Mouse (Mus musculus) liver, adult 2 months (tissue): ENCODE data around the gene Atxn10. TPM values are rescaled to one million over a fixed set of nuclear protein-coding genes. Genes with fewer than 3 reads are reported as not detected.

ENCODE experiments used
- DNase-seq: peaks from one replicate; pipeline ENCODE4 v3.0.0-alpha.2; 2011; ENCODE audit warnings: low read depth, low spot score; ENCODE audit errors: extremely low read depth
- H3K27ac ChIP-seq: fragments of 200-500 bp; replicated peaks from 2 replicates; pipeline ENCODE4 v1.5.1; 2012; ENCODE audit warnings: low read depth, mild to moderate bottlenecking, control low read depth, inconsistent platforms, low read length; ENCODE audit not compliant: insufficient read depth
- H3K27me3 ChIP-seq: fragments of 200-500 bp; 2 replicates; pipeline ENCODE4 v1.6.1; 2012; ENCODE audit warnings: mild to moderate bottlenecking, moderate library complexity, low read length, inconsistent platforms; ENCODE audit not compliant: control insufficient read depth, insufficient read depth
- H3K36me3 ChIP-seq: fragments of 200-500 bp; 2 replicates; pipeline ENCODE4 v1.6.1; 2012; ENCODE audit warnings: low read length, inconsistent platforms; ENCODE audit not compliant: control insufficient read depth, insufficient read depth
- H3K4me1 ChIP-seq: fragments of 200-500 bp; 2 replicates; pipeline ENCODE4 v1.6.1; 2011; ENCODE audit warnings: low read length; ENCODE audit not compliant: control insufficient read depth, insufficient read depth
- H3K4me3 ChIP-seq: fragments of 200-500 bp; 2 replicates; pipeline ENCODE4 v1.5.1; 2011; ENCODE audit warnings: low read depth, mild to moderate bottlenecking, control low read depth, low read length, moderate library complexity; ENCODE audit not compliant: insufficient read depth
- H3K79me2 ChIP-seq: fragments of 200-500 bp; 2 replicates; pipeline ENCODE4 v1.6.1; 2012; ENCODE audit warnings: inconsistent platforms, mild to moderate bottlenecking, low read length, moderate library complexity; ENCODE audit not compliant: control insufficient read depth, insufficient read depth
- H3K9ac ChIP-seq: fragments of 200-500 bp; 2 replicates; pipeline ENCODE4 v1.6.1; 2012; ENCODE audit warnings: low read depth, mild to moderate bottlenecking, control low read depth, inconsistent platforms, low read length
- CTCF ChIP-seq: fragments of 200-500 bp; IDR thresholded peaks from 2 replicates; pipeline ENCODE4 v1.5.1; 2011; ENCODE audit warnings: low read depth, low read length, control low read depth
- POLR2A ChIP-seq: fragments of 200-500 bp; IDR thresholded peaks from 2 replicates; pipeline ENCODE4 v1.6.1; 2011; ENCODE audit warnings: low read length, control low read depth; ENCODE audit not compliant: insufficient read depth; ENCODE audit errors: extremely low read depth
- WGBS: fragments of 180-500 bp; shearing (Covaris S2); methylation state at CpG from one replicate; pipeline ENCODE4 v1.1.7; 2018; 5-methylcytosine and 5-hydroxymethylcytosine counted together
- polyA plus RNA-seq: library from polyadenylated mRNA; depleted of rRNA; stranded (reverse); fragments of >200 nt; gene quantifications from 2 replicates; pipeline ENCODE4 v1.2.3, GENCODE M21; 2012
- total RNA-seq: library from RNA; depleted of rRNA; stranded (reverse); fragments of >200 nt; gene quantifications from 2 replicates; pipeline ENCODE4 v1.2.3, GENCODE M21; 2014

The Atxn10 gene
- total and polyA plus RNA-seq, 2 experiments: 36.8 to 41.0 TPM

DNA sequence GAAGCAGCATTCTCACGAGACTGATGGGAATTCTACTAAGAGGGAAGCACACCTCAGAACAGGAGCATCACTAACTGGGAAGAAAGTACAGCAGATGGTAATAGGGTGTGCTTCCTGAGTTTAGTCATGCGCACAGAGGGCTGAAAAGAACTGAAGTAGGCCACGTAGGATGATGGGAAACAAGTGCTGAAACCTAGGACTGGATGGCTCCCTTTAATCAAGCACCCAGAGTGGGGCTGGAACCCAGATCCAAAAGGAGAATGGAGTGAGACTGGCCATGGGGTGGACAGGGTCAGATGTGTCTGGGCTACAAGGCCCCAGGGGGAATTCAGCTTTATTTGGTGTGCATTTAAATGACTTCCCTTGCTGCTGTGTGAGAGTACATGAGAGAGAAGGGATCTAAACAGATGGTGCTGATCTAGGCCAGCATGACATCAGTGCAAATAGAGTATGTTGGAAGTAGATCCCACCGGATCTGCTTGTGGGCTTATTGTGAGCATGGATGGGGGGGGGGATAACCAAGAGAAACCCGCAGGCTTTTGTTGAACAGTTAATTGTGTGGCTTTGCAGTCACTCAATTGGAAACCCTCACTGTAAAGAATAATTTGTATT lies 130.5 kb downstream of the Atxn10 start:
- Histone ChIP-seq H3K4me1 (no peaks in the 10 kb centered on the region), H3K9ac (no peak overlapping the region), H3K27ac (no peak overlapping the region), H3K27me3 (no peaks in the 10 kb centered on the region), H3K4me3 (no peak overlapping the region), H3K36me3 (peaks cover 31% of the 10 kb centered on the region), H3K79me2 (no peaks in the 10 kb centered on the region)
- WGBS: 94% methylated on average over 5 of the region's 5 CpGs
- no peak for DNase-seq
- no peak for TF ChIP-seq CTCF
- TF ChIP-seq POLR2A: no peak

DNA sequence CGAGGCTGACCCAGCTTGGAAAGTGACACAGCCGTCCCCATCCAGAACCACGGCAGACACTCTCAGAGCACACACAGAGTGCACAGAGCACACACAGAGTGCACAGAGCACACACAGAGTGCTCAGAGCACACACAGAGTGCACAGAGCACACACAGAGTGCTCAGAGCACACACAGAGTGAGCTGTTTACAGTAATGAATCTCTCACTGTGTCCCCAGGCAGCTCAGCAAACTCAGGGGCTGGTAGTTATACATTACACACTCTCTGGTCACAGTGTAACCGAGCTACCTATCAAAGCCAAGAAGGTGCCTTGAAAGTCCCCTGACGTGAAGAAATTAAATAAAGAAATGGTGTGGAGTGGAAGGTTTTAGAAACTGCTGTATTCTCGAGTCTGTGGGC lies 133.4 kb downstream of the Atxn10 start:
- WGBS: 34% methylated on average over 6 of the region's 6 CpGs
- Histone ChIP-seq H3K27ac (no peak overlapping the region), H3K4me3 (no peak overlapping the region), H3K27me3 (no peaks in the 10 kb centered on the region), H3K9ac (no peak overlapping the region), H3K4me1 (no peaks in the 10 kb centered on the region), H3K79me2 (no peaks in the 10 kb centered on the region), H3K36me3 (peaks cover 13% of the 10 kb centered on the region; the same call in 1 of the 2 replicates)
- DNase-seq: no peak
- TF ChIP-seq CTCF: no peak
- TF ChIP-seq POLR2A: no peak

DNA sequence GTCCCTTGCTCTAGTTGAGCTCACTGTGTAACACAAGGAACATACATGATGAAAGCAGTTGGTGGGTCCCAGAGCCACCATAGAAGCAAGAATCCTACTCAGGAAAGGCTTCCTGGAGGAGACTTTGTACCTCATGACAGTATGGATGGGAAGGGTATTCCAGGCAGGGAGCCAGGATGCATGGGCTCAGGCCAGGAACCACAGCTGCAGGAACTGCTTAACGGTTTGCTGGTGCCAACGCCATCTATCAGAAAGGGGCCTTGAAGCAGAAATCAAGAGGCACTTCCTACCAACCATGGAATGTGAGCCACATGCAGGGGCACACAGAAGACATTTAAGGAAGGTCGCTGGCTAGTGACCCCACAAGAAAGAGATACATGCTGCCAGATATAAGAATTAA lies 138.7 kb downstream of the Atxn10 start:
- no peak overlapping the region for H3K4me3 ChIP-seq
- H3K79me2 ChIP-seq: no peaks in the 10 kb centered on the region
- TF ChIP-seq CTCF (no peak), POLR2A (no peak)
- H3K36me3 ChIP-seq: no peaks in the 10 kb centered on the region
- WGBS: 65% methylated on average over 3 of the region's 3 CpGs
- no peaks in the 10 kb centered on the region for H3K27me3 ChIP-seq
- H3K27ac ChIP-seq: no peak overlapping the region
- no peak for DNase-seq
- no peak overlapping the region for H3K9ac ChIP-seq
- no peaks in the 10 kb centered on the region for H3K4me1 ChIP-seq

DNA sequence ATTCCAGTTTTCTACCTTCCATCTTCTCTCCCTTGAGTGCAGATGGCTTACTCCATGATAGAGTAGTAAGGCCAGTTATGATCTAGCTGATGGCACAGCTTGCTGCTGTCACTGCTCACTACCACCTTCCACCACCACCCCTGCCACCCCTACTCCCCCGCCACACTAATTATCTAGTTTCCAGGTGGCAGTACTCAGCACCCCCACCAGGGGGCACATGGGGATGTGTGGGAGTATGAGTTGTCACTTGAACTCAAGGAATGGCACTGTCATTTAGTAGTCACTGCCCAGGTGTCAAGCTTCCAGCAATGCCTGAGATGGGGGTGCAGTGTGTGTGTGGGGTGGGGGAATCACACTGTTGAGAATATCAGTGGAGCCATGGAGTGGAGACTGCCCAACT lies 141.5 kb downstream of the Atxn10 start:
- no peaks in the 10 kb centered on the region for H3K36me3 ChIP-seq
- TF ChIP-seq POLR2A (no peak), CTCF (peak; percentile 80)
- H3K27ac ChIP-seq: no peak overlapping the region
- H3K4me3 ChIP-seq: no peak overlapping the region
- no peak overlapping the region for H3K9ac ChIP-seq
- WGBS: 10% methylated on average over 1 of the region's 1 CpGs
- no peaks in the 10 kb centered on the region for H3K79me2 ChIP-seq
- H3K4me1 ChIP-seq: no peaks in the 10 kb centered on the region
- H3K27me3 ChIP-seq: no peaks in the 10 kb centered on the region
- peak; percentile 19 for DNase-seq

GRCm38 (mm10) chr15:85479365-85479764 lies 143.3 kb downstream of the Atxn10 start:
- no peaks in the 10 kb centered on the region for H3K4me1 ChIP-seq
- H3K36me3 ChIP-seq: no peaks in the 10 kb centered on the region
- 89% methylated on average over 12 of the region's 12 CpGs for WGBS
- no peak overlapping the region for H3K27ac ChIP-seq
- DNase-seq: no peak
- TF ChIP-seq CTCF (no peak), POLR2A (no peak)
- no peaks in the 10 kb centered on the region for H3K79me2 ChIP-seq
- H3K4me3 ChIP-seq: no peak overlapping the region
- H3K9ac ChIP-seq: no peak overlapping the region
- no peaks in the 10 kb centered on the region for H3K27me3 ChIP-seq

DNA sequence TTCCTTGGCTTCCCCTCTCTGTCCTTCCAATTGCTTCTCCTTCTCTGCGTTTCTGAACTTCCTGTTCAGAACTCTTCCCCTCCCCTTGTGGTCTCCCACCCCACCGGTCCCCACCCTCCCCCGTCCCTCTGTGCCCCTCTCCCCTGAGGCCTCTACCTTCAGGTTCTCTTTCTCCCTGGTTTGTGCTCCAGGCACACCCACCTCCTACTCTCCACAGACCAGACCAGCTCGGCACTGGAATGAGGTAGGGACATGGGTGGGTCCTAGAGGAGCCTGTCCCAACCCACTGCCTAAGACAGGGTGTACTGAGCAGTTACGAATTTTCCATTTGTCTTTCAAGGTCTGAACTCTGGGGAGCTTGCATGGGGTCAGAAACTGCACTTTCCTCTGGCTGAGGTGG lies 143.9 kb downstream of the Atxn10 start:
- H3K4me1 ChIP-seq: no peaks in the 10 kb centered on the region
- TF ChIP-seq CTCF (no peak), POLR2A (no peak)
- no peak overlapping the region for H3K9ac ChIP-seq

More for the DNA sequence above, 143.9 kb downstream of the Atxn10 start:
- Histone ChIP-seq H3K27me3 (no peaks in the 10 kb centered on the region), H3K79me2 (no peaks in the 10 kb centered on the region), H3K36me3 (no peaks in the 10 kb centered on the region), H3K27ac (no peak overlapping the region), H3K4me3 (no peak overlapping the region)
- WGBS: 62% methylated on average over 5 of the region's 5 CpGs
- DNase-seq: no peak
